Mouse (Mus musculus) forebrain, embryonic 12.5 days (tissue): ENCODE results near the gene Nell2. TPM values are rescaled to one million over a fixed set of nuclear protein-coding genes. Genes with fewer than 3 reads are reported as not detected.

Experiments used
- ATAC-seq: fragments of 200-750 bp; cut with Nextera tagmentation; 2 replicates; pipeline ENCODE4 v1.8.0; 2017; ENCODE audit warnings: moderate TSS enrichment; ENCODE audit not compliant: low FRiP score
- H3K27ac ChIP-seq: fragments of 300-500 bp; sonication (generic); 2 replicates; pipeline ENCODE4 v1.5.1; 2016; ENCODE audit warnings: mild to moderate bottlenecking
- H3K27me3 ChIP-seq: fragments of 300-500 bp; sonication (generic); 2 replicates; pipeline ENCODE4 v1.6.1; 2016; ENCODE audit warnings: mild to moderate bottlenecking
- H3K36me3 ChIP-seq: fragments of 300-500 bp; sonication (generic); replicated peaks from 2 replicates; pipeline ENCODE4 v1.6.1; 2016; ENCODE audit warnings: mild to moderate bottlenecking
- H3K4me1 ChIP-seq: fragments of 300-500 bp; sonication (generic); 2 replicates; pipeline ENCODE4 v1.6.1; 2016
- H3K4me2 ChIP-seq: fragments of 300-500 bp; sonication (generic); 2 replicates; pipeline ENCODE4 v1.6.1; 2016; ENCODE audit warnings: mild to moderate bottlenecking, moderate library complexity
- H3K4me3 ChIP-seq: fragments of 300-500 bp; sonication (generic); replicated peaks from 2 replicates; pipeline ENCODE4 v1.5.1; 2016; ENCODE audit warnings: mild to moderate bottlenecking
- H3K9ac ChIP-seq: fragments of 300-500 bp; sonication (generic); 2 replicates; pipeline ENCODE4 v1.6.1; 2016; ENCODE audit warnings: mild to moderate bottlenecking
- H3K9me3 ChIP-seq: fragments of 300-500 bp; sonication (generic); 2 replicates; pipeline ENCODE4 v1.6.1; 2016
- WGBS: fragments of 180-500 bp; shearing (Covaris S2); methylation state at CpG from one replicate; pipeline ENCODE4 v1.1.7; 2016; 5-methylcytosine and 5-hydroxymethylcytosine counted together
- polyA plus RNA-seq: library from polyadenylated mRNA; unstranded; fragments of >200 nt; fragmentation: Nextera tagmentation; extraction: Ambion mirVana; gene quantifications from 2 replicates; pipeline ENCODE4 v1.2.1, GENCODE M21; 2016

Gene Nell2
- polyA plus RNA-seq, 1 experiment from 2014 or later: 106 TPM

GRCm38 (mm10) chr15:95410213-95410843 is 118.0 kb downstream of the Nell2 start:
- H3K9ac ChIP-seq: no peak overlapping the region
- H3K9me3 ChIP-seq: no peaks in the 10 kb centered on the region
- H3K27ac ChIP-seq: no peak overlapping the region
- 86% methylated on average over 11 of the region's 11 CpGs for WGBS
- no peaks in the 10 kb centered on the region for H3K27me3 ChIP-seq
- H3K36me3 ChIP-seq: no peaks in the 10 kb centered on the region; the same call in 1 of the 2 replicates
- no peak overlapping the region for H3K4me3 ChIP-seq
- no peak for ATAC-seq
- no peak overlapping the region for H3K4me2 ChIP-seq
- H3K4me1 ChIP-seq: 0 out of 2 replicates have a peak, but pooled peaks cover 5% of the 10 kb centered on the region

- Histone ChIP-seq H3K4me2 (no peak overlapping the region), H3K4me1 (peaks cover 3% of the 10 kb centered on the region; the same call in 1 of the 2 replicates), H3K27ac (no peak overlapping the region), H3K36me3 (no peaks in the 10 kb centered on the region), H3K27me3 (no peaks in the 10 kb centered on the region), H3K9ac (no peak overlapping the region), H3K9me3 (no peaks in the 10 kb centered on the region), H3K4me3 (no peak overlapping the region)
- 86% methylated on average over 5 of the region's 5 CpGs for WGBS
- no peak for ATAC-seq
Measured at GRCm38 (mm10) chr15:95390347-95390746, 138.0 kb downstream of the Nell2 start.

- H3K4me1 ChIP-seq: peaks cover 3% of the 10 kb centered on the region; the same call in 1 of the 2 replicates
- WGBS: 78% methylated on average over 4 of the region's 4 CpGs
- no peak overlapping the region for H3K4me2 ChIP-seq
- no peaks in the 10 kb centered on the region for H3K27me3 ChIP-seq
- H3K36me3 ChIP-seq: peaks cover 9% of the 10 kb centered on the region; the same call in 1 of the 2 replicates
- H3K27ac ChIP-seq: no peak overlapping the region
- ATAC-seq: no peak
- no peak overlapping the region for H3K4me3 ChIP-seq
- no peak overlapping the region for H3K9ac ChIP-seq
- no peaks in the 10 kb centered on the region for H3K9me3 ChIP-seq
Measured at GRCm38 (mm10) chr15:95388950-95389349, 139.4 kb downstream of the Nell2 start.

DNA sequence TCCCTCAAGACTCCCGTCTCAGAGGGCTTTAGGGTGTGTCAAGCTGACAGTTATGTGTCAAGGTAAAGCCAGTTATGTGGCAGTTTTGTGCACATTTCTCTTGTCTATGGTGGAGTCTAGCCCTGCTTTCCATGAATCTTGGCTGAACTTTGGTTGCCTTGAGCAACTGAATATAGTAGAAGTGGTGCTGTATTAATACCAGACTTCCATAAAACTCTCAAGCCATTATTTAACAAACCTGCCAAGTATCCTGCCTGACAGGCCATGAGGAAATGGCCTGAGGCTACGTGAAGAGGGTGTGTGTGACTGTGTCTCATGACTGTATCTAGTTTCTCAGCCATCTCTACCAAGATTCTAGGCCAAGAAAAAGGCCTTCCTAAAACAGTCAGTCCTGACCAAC is 147.5 kb downstream of the Nell2 start:
- WGBS: 81% methylated on average over 2 of the region's 2 CpGs
- no peak overlapping the region for H3K4me2 ChIP-seq
- H3K9me3 ChIP-seq: no peaks in the 10 kb centered on the region
- H3K9ac ChIP-seq: no peak overlapping the region
- no peak overlapping the region for H3K27ac ChIP-seq
- H3K27me3 ChIP-seq: no peaks in the 10 kb centered on the region
- H3K36me3 ChIP-seq: peaks cover 24% of the 10 kb centered on the region
- no peak overlapping the region for H3K4me3 ChIP-seq
- ATAC-seq: no peak
- no peaks in the 10 kb centered on the region for H3K4me1 ChIP-seq

DNA sequence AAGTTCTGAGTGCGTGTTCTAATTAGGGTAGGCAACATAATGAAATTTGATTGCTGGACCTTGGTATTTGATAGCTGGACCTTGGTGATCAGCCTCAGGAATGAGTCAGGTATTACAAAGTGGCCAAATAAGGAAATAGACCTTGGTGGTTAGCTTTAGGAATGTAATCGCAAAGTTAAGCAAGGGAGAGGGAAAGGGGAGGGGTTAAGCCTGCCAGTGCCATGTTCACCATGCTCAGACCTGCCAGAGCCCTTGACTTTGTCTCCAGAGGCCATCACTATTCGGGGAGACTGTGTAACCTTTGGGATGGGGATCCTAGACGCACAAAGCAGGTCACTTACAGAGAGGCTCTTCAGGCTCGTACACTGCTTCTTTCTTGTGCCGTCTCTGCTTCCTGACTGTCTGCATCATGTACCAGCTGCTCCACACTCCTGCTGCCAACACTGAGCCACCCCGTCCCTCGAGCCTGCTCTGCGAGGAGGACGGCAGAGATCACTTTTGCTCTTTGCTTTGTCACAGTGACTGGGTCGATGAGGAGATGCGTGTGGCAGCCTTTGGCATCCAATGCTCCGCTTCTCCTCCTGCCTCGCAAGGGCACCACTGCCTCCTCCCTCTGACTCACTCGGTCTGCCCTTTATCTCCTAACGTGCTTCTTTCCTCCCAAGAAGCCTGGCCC is 157.5 kb downstream of the Nell2 start:
- Histone ChIP-seq H3K36me3 (no peaks in the 10 kb centered on the region), H3K4me1 (0 out of 2 replicates have a peak, but pooled peaks cover 8% of the 10 kb centered on the region), H3K9ac (no peak overlapping the region), H3K9me3 (no peaks in the 10 kb centered on the region), H3K27me3 (no peaks in the 10 kb centered on the region), H3K4me2 (no peak overlapping the region), H3K27ac (no peak overlapping the region), H3K4me3 (no peak overlapping the region)
- no peak for ATAC-seq
- WGBS: 83% methylated on average over 16 of the region's 16 CpGs

DNA sequence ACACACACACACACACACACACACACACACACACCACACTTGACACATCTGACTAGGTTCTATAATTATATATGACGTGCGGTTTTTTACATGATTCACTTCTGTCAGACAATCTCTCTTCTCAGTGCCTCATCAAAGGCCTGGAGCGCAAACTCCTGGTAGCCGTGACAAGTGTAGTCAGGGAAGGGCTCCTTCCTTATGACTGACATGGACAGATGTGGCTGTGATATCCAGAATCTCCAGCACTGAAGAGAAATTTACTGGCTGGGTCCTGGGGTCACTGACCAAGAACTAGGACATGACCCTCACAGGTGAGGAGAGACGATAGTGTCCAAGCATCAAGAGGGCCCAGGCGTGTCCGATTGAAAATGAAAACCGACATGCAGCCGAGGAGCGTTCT is 160.2 kb downstream of the Nell2 start:
- Histone ChIP-seq H3K4me1 (0 out of 2 replicates have a peak, but pooled peaks cover 5% of the 10 kb centered on the region), H3K27me3 (no peaks in the 10 kb centered on the region), H3K4me3 (no peak overlapping the region), H3K4me2 (no peak overlapping the region), H3K9me3 (no peaks in the 10 kb centered on the region), H3K9ac (no peak overlapping the region), H3K36me3 (no peaks in the 10 kb centered on the region), H3K27ac (no peak overlapping the region)
- 92% methylated on average over 10 of the region's 10 CpGs for WGBS
- no peak for ATAC-seq

GRCm38 (mm10) chr15:95366506-95366905 is 161.9 kb downstream of the Nell2 start:
- H3K4me3 ChIP-seq: no peak overlapping the region
- no peak overlapping the region for H3K9ac ChIP-seq
- ATAC-seq: no peak
- H3K36me3 ChIP-seq: no peaks in the 10 kb centered on the region
- 50% methylated on average over 3 of the region's 3 CpGs for WGBS
- 0 out of 2 replicates have a peak overlapping the region, but pooled peaks have one; percentile 8 for H3K27ac ChIP-seq
- no peak overlapping the region for H3K4me2 ChIP-seq
- 0 out of 2 replicates have a peak, but pooled peaks cover 5% of the 10 kb centered on the region for H3K4me1 ChIP-seq
- H3K9me3 ChIP-seq: no peaks in the 10 kb centered on the region
- H3K27me3 ChIP-seq: no peaks in the 10 kb centered on the region

- H3K27ac ChIP-seq: no peak overlapping the region
- WGBS: 68% methylated on average over 1 of the region's 1 CpGs
- no peaks in the 10 kb centered on the region for H3K4me1 ChIP-seq
- H3K4me2 ChIP-seq: no peak overlapping the region
- no peak overlapping the region for H3K4me3 ChIP-seq
- no peak for ATAC-seq
- H3K36me3 ChIP-seq: peaks cover 5% of the 10 kb centered on the region; the same call in 1 of the 2 replicates
- no peak overlapping the region for H3K9ac ChIP-seq
- no peaks in the 10 kb centered on the region for H3K9me3 ChIP-seq
- H3K27me3 ChIP-seq: no peaks in the 10 kb centered on the region
Measured at GRCm38 (mm10) chr15:95354806-95355205, 173.6 kb downstream of the Nell2 start.

GRCm38 (mm10) chr15:95334323-95335296 is 193.7 kb downstream of the Nell2 start:
- peak; percentile 58; the same call in 1 of the 2 replicates for ATAC-seq
- no peaks in the 10 kb centered on the region for H3K36me3 ChIP-seq
- H3K4me1 ChIP-seq: peaks cover 11% of the 10 kb centered on the region
- no peaks in the 10 kb centered on the region for H3K27me3 ChIP-seq
- 82% methylated on average over 11 of the region's 11 CpGs for WGBS
- H3K9me3 ChIP-seq: no peaks in the 10 kb centered on the region
- H3K4me3 ChIP-seq: no peak overlapping the region
- H3K9ac ChIP-seq: no peak overlapping the region
- no peak overlapping the region for H3K4me2 ChIP-seq
- H3K27ac ChIP-seq: 0 out of 2 replicates have a peak overlapping the region, but pooled peaks have one; percentile 36

DNA sequence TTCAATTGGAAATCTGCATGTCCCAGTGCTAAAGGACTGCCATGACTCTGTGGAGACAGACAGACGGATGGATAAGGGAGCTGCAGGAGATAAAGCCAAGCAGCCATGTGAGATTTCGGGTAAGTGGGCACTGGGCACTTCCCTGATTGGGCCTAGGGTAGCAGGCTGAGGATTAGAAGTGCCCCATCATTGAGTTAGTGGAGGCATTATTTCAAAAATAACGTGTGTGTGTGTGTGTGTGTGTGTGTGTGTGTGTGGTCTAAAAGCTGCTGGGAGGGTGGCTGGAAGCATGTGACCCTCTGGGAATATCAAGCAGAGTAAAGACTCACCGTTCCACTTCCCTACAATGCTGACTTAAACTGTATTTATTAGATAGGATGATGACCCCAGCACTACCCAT is 195.1 kb downstream of the Nell2 start:
- no peaks in the 10 kb centered on the region for H3K9me3 ChIP-seq
- H3K4me2 ChIP-seq: no peak overlapping the region
- peaks cover 11% of the 10 kb centered on the region for H3K4me1 ChIP-seq
- WGBS: 77% methylated on average over 4 of the region's 4 CpGs
- no peak overlapping the region for H3K4me3 ChIP-seq
- no peak overlapping the region for H3K27ac ChIP-seq
- H3K36me3 ChIP-seq: no peaks in the 10 kb centered on the region
- H3K9ac ChIP-seq: no peak overlapping the region
- H3K27me3 ChIP-seq: no peaks in the 10 kb centered on the region
- no peak for ATAC-seq

GRCm38 (mm10) chr15:95330926-95331325 is 197.4 kb downstream of the Nell2 start:
- Histone ChIP-seq H3K9ac (no peak overlapping the region), H3K4me1 (peaks cover 11% of the 10 kb centered on the region), H3K27ac (no peak overlapping the region), H3K36me3 (no peaks in the 10 kb centered on the region), H3K4me3 (no peak overlapping the region), H3K9me3 (no peaks in the 10 kb centered on the region), H3K27me3 (no peaks in the 10 kb centered on the region), H3K4me2 (no peak overlapping the region)
- ATAC-seq: no peak
- 79% methylated on average over 2 of the region's 2 CpGs for WGBS

- WGBS: 97% methylated on average over 2 of the region's 2 CpGs
- H3K4me3 ChIP-seq: no peak overlapping the region
- no peak overlapping the region for H3K9ac ChIP-seq
- no peak overlapping the region for H3K27ac ChIP-seq
- no peak for ATAC-seq
- H3K4me2 ChIP-seq: no peak overlapping the region
- H3K27me3 ChIP-seq: no peaks in the 10 kb centered on the region
- H3K4me1 ChIP-seq: no peaks in the 10 kb centered on the region
- H3K36me3 ChIP-seq: no peaks in the 10 kb centered on the region
- H3K9me3 ChIP-seq: no peaks in the 10 kb centered on the region
Measured at GRCm38 (mm10) chr15:95322744-95323143, 205.6 kb downstream of the Nell2 start.
